Mouse (Mus musculus): ENCODE data around the gene Nanos2. TPM values are rescaled to one million over a fixed set of nuclear protein-coding genes. Genes with fewer than 3 reads are reported as not detected.

Nanos2 gene
- total RNA-seq, 2 experiments from 2014 or later, result not detected

DNA sequence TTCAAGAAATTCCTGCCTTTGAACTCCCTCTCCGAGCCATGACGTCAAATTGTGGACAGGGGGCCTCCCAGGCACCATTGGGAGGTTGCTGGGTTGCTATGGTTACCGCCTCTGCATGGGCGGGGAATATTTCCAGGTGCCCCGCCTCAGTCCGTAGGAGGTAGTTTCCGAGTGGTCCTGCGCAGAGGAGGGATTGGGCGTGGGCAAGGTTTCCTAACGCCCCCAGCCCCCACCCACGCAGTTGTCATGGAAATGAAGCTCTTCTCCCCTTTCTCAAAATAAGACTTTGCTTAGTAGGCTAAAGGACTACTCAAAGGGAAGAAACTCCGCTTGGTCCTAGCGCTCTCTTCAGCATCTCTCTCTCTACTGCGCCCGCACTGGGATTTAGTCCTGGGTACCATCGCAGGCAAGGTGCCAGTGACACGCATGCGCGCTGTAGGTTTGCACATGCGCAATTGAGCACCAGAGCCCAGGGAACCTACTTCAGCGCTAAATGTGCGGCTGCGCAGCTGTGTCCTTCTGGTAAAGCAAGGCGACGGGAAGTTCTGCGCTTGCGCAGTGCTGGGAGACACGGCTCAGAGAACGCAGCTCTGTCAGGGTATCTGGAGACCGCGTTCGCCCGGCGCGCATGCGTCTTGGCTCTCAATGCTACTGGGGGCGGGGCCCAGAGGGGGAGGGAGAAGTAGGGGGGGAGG, 3.5 kb downstream of the Nanos2 start, which contains the start of gene Mypop:
Gene Mypop (plus strand): TSS at position 645 of the 695 bp plus-strand sequence.
- peak; percentile 100 for DNase-seq

- peak in 1 of 2 experiments; percentile 31 for DNase-seq
Observed at GRCm38 (mm10) chr7:18991660-18992293, 4.6 kb downstream of the Nanos2 start.

DNA sequence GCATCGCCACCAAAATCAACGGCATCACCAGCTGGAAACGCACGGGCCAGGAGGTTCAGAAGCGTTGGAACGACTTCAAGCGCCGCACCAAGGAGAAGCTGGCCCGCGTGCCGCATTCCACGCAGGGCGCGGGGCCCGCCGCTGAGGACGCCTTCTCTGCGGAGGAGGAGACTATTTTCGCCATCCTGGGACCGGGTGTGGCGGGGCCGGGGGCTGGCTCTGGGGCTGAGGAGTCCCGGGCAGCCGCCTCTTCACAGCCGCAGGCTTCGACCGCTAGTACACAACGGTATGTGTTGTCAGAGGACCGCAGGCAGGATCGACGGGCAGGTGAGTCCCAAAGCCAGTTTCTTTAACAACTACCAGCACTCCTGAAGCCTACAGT, 5.1 kb downstream of the Nanos2 start:
- DNase-seq, result peak in 1 of 2 experiments; percentile 59

DNA sequence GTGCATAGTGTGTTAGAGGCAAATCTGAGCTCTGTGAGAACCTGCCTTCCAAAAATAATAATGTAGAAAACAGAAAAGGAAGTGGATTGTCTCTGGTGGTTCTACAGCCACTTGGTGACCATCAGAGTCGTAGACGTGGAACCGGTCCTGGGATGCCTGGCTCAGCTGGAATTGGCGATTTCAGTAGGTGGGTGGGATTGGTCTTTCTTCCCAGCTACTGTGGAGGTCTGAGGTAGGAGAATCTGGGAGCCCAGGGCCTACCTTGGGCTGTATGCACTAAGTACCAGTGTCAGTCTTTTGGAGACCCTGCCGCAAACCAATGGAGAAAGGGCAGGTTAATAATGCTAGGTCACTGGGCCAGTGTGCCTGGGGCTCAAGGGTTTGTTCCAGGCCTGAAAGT, 5.8 kb downstream of the Nanos2 start:
- DNase-seq, result no peak

GRCm38 (mm10) chr7:18998835-18999234, 11.6 kb downstream of the Nanos2 start:
- DNase-seq, result no peak

DNA sequence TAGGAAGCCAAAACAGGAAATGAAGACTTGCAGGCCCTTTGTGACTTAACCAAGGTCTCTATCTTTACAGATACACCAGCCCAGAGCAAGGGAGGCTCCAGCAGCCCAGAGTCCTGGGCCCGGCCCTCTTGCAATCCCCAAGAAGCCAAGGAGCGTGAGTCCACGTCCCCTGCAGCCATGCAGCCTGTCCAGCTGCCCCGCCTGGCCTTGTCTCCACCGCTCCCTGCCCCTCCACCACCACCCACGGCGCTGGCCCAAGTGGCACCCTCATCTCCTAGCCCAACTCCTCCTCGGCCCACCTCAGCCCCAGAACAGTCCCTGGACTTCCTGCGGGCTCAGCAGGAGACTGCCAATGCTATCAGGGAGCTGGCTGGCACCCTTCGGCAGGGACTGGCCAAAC, 13.2 kb downstream of the Nanos2 start:
- no peak for DNase-seq

DNA sequence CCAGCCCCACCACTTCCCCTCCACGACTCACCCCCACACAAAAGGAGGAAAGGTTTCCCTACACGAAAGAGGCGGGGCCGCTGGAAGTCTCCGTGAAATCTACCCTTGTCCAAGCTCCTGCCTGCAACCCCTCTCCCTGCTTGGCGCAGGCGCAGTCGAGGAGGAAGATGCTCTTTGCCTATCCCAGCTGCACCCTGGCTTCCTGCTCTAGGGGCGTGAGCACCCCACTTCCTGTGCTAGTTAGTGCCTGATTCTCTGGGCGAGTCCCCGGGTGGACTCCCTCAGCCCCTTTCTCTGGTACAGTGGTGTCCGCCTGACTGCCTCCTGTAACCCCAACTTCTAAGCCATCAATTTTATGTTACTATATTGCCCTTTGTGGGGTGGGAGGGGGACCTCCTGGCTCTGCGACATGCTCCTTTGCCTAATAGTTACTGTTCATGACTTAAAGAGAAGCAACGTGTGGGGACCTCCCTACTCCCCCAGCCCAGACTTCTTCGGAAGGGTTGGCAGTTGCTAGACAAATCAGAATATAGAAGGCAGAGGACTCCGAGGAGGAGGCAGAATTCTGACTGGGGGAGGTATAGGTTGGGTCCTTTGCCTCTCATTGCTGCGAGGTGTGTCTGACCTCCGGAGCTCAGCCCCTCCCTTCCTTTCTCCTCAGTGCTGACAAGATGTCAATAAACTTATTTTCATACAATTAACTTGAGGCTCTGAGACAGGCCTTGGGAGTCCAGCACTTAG, 14.0 kb downstream of the Nanos2 start:
- peak; percentile 68 to 80 for DNase-seq

DNA sequence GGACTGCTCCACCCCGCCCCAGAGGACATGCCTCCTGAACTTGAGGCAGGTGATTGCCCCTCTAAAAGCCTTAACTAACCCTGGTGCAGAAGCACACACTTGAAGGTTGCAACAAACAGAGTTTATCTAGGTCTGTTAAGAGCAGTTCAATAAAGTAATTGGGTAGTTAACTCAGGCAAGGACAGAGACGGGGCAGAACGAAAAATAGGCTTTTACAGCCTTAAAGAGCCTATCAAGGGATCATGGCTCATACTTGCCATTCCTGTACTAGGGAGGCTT, 14.5 kb downstream of the Nanos2 start:
- DNase-seq, result no peak

DNA sequence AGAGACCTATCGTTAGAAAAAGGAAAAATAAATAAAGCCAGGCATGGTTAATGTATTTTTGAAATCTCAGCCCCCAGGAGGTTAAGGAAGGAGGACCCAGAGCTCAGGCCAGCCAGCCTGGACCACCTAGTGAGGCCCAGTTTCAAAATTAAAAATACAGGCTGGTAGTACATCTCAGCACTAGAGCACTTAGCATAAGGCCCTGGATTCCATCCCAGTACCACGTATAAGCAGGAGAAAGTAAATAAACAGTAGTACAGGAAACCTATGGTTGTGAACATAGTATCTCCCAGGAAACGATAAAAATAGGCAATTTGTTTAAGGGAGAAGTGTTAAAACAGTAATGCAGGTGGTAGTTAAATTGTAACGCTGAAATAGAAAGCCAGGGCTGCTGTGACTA, 14.9 kb downstream of the Nanos2 start:
- DNase-seq, result no peak

DNA sequence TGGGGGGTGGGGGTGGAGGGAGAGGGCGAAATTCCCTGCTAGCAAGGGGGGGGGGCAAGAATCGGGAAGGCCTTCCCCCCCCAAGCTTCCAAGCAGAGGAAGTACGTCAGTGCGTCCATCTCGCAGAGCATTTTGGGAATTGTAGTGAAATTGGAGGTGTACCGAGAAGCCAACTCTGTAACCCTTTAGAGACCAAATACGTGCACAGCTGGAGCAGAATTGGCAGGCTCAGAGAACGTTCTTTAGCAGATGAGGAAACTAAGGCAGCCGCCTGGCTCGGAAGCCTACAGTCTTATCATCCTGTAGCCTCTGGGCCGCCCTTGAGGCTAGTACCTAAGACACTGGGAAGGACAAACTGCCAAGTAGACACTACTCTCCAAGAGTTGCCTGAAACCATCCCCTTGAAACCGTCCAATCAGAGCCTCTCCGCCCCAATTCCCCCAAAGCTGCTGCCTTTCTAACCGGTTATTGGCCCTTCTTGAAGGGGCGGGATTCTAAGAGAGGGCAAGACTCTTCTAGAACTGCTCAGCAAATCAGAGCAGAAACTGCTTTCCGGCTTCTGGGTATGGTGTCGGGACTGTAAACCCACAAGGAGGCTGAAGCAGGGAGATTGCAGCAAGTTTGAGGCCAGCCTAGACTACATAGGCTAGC, 15.8 kb downstream of the Nanos2 start:
- DNase-seq, result peak; percentile 75 to 81

DNA sequence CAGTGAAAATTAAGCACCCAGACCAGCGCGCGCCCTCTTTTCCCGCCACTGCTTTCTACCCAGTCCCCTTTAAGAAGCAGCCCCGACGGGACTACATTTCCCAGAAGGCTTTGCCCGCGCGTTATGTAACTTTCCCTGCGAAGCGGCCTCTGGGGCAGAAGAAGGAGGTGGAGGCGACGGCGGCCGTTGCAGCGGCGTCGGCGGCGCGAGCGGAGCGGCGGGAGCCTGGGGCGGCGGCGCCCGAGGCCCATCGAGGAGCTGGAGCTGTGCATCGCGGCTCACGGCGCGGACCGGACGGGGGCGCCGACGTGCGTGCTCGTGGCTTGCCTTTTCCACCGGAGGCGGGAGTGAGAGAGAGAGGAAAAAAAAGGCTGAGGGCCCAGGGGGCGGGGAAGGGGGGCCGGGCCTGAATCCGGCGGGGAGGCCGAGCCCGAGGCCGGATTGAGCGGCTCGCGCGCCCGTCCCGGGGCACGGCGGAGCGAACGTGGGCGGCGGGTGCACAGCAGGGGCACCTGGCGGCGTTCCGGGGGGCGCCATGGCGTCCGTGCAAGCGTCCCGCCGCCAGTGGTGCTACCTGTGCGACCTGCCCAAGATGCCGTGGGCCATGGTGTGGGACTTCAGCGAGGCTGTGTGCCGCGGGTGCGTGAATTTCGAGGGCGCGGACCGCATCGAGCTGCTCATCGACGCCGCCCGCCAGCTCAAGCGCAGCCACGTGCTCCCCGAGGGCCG, 16.9 kb downstream of the Nanos2 start, which contains the start of gene Irf2bp1:
Gene Irf2bp1 (plus strand): TSS at position 143 of the 729 bp plus-strand sequence.
- peak; percentile 94 for DNase-seq

DNA sequence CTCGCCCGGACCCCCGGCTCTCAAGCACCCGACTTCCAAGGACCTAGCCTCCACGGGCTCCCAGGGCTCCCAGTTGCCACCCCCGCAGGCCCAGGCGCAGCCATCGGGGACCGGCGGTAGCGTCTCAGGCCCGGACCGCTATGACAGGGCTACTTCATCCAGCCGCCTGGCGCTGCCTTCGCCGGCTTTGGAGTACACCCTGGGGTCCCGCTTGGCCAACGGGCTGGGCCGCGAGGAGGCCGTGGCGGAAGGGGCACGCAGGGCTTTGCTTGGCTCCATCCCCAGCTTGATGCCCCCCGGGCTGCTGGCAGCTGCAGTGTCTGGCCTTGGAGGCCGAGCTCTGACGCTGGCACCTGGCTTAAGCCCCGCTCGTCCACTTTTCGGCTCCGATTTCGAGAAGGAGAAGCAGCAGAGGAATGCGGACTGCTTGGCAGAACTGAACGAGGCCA, 17.5 kb downstream of the Nanos2 start:
- DNase-seq, result peak; percentile 59 to 61

DNA sequence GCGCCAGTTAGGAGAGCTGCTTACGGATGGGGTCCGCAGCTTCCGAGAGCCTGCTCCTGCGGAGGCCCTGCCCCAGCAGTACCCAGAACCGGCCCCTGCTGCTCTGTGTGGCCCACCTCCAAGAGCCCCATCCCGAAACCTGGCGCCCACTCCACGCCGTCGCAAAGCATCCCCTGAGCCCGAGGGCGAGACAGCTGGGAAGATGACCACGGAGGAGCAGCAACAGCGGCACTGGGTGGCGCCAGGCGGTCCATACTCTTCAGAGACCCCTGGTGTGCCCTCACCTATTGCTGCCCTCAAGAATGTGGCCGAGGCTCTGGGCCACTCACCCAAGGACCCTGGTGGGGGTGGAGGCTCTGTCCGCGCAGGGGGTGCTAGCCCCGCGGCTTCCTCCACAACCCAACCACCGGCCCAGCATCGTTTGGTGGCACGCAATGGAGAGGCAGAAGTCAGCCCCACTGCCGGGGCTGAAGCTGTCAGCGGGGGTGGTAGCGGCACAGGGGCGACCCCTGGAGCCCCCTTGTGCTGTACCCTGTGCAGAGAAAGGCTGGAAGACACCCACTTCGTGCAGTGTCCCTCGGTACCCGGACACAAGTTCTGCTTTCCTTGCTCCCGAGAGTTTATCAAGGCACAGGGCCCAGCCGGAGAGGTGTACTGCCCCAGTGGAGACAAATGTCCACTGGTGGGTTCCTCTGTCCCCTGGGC, 18.4 kb downstream of the Nanos2 start:
- DNase-seq, result no peak

GRCm38 (mm10) chr7:19006476-19006875, 19.3 kb downstream of the Nanos2 start:
- DNase-seq, result peak; percentile 83

DNA sequence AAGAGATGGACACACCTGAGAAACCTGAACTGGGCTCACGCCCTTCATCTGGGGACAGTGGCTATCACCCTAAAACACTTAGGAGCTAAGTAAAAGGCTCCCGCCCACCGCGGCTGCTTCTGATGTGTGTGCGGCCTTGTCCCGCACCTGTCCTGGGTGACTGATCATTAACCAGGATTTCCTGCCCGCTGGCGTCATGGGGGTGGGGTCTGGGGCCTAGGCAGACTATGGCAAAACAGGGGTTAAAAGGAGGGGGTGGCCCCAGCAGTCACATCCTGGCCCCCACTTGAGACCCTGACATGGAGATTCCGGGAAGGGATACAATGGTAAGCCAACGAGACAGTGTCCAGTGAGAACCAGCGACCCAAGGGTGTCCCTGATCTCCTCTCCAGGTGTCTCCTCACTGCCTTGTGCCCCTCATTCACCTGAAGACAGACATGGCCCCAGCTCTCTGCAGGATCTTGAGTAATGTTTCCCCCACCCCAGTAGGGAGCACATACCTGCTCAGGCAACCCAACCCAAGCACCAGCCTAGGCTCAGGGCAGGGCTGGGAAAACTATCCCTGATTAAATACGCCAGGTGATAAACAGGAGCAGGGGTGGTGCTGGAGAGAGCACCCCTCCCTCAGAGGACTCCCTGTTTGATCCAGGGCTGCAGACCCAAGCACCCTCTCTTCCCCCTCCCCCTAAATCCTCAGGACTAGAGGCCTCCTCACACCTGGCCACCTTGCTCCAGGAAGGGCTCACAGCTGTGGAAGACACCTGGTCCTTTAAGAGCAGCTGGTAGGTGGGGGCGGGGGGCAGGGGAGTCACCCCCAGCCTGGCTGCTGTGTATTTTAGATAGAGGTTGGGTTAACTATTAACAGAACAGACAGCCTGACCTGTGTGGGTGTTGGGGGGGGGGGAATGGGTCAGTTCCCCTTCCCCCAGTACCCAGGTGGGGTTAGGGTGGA, 20.1 kb downstream of the Nanos2 start:
- peak in 1 of 2 experiments; percentile 38 for DNase-seq

DNA sequence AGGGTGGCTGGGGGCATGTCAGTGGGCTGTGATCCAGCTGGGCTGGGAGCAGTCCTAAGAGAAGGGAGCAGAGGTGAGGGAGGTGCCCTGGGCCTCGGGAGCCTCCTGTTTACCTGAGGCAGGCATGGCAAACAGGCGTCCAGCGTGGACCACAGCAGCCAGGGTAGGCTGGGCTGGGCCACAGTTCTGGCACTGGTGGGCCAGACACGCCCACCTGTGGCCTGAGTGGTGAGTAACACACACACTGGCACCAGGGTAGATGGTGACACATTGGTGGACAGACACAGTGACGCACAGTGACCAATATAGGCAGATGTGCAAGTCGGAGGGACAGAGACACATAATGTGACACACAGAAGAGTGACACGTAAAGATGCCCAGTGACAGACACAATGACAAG, 23.4 kb downstream of the Nanos2 start:
- peak in 1 of 2 experiments; percentile 55 for DNase-seq

DNA sequence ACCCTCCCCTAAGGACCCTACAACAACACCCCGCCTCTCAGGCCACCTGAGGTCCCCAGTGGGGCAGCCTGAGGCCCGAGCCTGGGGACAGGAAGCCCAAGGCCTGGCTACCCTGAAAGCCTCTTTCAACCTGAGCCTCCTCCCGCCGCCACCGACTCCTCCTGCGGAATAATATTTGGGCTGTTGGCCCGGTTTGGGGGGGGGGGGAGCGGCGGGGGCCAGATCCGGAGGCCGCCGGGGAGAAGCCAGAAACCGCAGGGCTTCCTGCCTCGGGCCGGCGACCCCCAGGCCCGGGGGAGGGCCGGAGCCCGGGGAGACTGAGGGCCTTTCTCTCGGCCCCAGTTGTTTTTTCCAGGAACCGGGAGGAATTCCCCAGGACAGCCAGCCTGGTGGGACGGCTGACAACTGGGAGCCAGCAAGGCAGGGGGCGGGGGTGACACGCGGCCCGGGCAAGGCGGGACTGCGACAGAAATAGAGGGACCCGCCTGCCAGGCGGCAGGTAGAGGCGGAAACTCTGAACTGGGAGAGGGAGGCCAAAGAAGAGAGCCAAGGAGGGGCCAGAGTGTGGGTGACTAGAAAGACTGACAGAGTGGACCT, 24.9 kb downstream of the Nanos2 start:
- DNase-seq, result peak; percentile 36 to 73

DNA sequence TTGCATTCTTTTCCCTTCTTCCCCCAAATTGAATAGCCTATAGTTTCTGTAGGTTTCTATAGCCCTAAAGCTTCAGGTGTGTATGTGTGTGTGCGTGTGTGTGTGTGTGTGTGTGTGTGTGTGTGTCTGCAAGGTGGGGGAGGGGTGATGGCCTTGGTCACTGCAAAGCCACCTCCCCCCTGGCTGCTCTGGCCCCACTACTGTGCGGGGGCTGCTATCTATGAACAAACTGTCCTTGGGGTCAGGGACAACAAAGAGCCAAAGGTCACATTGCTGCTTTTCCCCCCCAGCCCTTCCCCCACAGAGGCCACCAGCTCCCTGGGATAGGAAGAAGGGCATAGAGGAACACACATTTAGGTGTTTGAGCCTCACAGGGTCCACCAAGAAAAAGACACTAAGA, 25.7 kb downstream of the Nanos2 start:
- peak in 1 of 2 experiments; percentile 44 for DNase-seq

DNA sequence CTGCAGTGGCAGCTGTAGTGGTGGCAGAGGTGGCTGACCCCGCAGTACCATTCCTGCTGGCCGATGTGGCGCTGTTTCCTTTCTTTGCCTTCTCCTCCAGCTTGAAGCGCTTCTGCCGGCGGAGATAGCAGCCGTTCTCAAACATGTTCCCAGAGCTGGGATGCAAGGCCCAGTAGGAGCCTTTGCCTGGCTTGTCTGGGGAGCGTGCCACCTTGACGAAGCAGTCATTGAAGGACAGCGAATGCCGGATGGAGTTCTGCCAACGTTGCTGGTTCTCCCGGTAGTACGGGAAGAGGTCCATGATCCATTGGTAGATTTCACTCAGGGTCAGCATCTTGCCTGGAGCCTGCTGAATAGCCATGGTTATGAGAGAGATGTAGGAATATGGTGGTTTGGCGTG, 27.3 kb downstream of the Nanos2 start:
- no peak for DNase-seq

DNA sequence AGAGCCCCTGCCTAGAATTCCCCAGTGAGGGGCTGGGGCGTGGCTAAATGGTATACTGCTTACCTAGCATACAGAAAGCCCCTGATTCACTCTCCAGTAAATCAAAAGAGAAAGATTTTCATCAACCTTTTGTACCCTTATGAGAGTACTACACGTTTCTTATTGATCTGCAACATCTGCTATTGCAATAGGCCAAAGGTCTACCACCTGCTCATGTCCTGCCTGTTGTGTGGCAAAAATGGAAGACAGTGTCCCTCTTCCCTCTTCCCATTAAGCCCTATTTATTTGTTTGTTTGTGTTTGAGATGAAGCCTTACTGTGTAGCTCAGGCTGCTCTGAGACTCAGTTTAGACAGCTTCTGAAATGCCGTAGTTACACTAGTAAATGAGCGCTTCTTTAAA, 28.8 kb downstream of the Nanos2 start:
- no peak for DNase-seq
